Mouse (Mus musculus) heart, adult 18-20 months (tissue): ENCODE results near the gene Prelp. TPM values are rescaled to one million over a fixed set of nuclear protein-coding genes. Genes with fewer than 3 reads are reported as not detected.

Experiments used
- DNase-seq, 2 experiments: peaks; one replicate each; pipeline ENCODE4 v3.0.0; 2021 to 2022; ENCODE audit warnings: mixed read lengths in 1 of 2
- total RNA-seq, 2 experiments: library from RNA; stranded (reverse); gene quantifications; 2 replicates each; pipeline ENCODE4 v1.2.3; 2021

The Prelp gene
- total RNA-seq, 2 experiments from 2014 or later = 23.4 to 28.7 TPM

- no peak for DNase-seq
Measured at GRCm38 (mm10) chr1:133899043-133899542, 22.1 kb downstream of the Prelp start.

GRCm38 (mm10) chr1:133897293-133897692 lies 23.9 kb downstream of the Prelp start:
- DNase-seq = no peak

GRCm38 (mm10) chr1:133891489-133891888 lies 29.7 kb downstream of the Prelp start:
- DNase-seq = peak; percentile 65 to 84

- no peak for DNase-seq
Measured at GRCm38 (mm10) chr1:133889949-133890598, 31.1 kb downstream of the Prelp start.

GRCm38 (mm10) chr1:133887538-133888250 lies 33.5 kb downstream of the Prelp start:
- DNase-seq = no peak

GRCm38 (mm10) chr1:133887044-133887443 lies 34.2 kb downstream of the Prelp start:
- no peak for DNase-seq

GRCm38 (mm10) chr1:133886431-133886830 lies 34.8 kb downstream of the Prelp start:
- no peak for DNase-seq

GRCm38 (mm10) chr1:133885811-133886210 lies 35.4 kb downstream of the Prelp start:
- no peak for DNase-seq

- no peak for DNase-seq
Measured at GRCm38 (mm10) chr1:133884746-133885145, 36.5 kb downstream of the Prelp start.

GRCm38 (mm10) chr1:133884090-133884489 lies 37.1 kb downstream of the Prelp start:
- no peak for DNase-seq

GRCm38 (mm10) chr1:133882283-133883217 lies 38.7 kb downstream of the Prelp start:
- no peak for DNase-seq

GRCm38 (mm10) chr1:133881813-133882212 lies 39.4 kb downstream of the Prelp start:
- no peak for DNase-seq

GRCm38 (mm10) chr1:133878825-133879423 lies 42.3 kb downstream of the Prelp start:
- DNase-seq = no peak

- no peak for DNase-seq
Measured at GRCm38 (mm10) chr1:133876936-133877335, 44.3 kb downstream of the Prelp start.

- DNase-seq = no peak
Measured at GRCm38 (mm10) chr1:133873086-133873813, 48.0 kb downstream of the Prelp start.

- no peak for DNase-seq
Measured at GRCm38 (mm10) chr1:133871241-133871640, 50.0 kb downstream of the Prelp start.

GRCm38 (mm10) chr1:133869221-133869620 lies 52.0 kb downstream of the Prelp start:
- no peak for DNase-seq

- peak; percentile 24 to 30 for DNase-seq
Measured at GRCm38 (mm10) chr1:133863257-133863997, 57.8 kb downstream of the Prelp start.

- DNase-seq = no peak
Measured at GRCm38 (mm10) chr1:133861028-133861427, 60.2 kb downstream of the Prelp start.
